Mouse (Mus musculus) B cell, adult 2 months (primary cell): Measurements from ENCODE around the gene Pilra.
A peak's percentile ranks its signal among the peaks of the same experiment; 100 is the strongest.
"Not testable (repeated sequence)": the region's sequence is repeated elsewhere in the genome, so short reads cannot be mapped to it uniquely, and the experiment has no call there.

Experiments
- DNase-seq, 2 experiments: peaks; one replicate each; pipeline ENCODE4 v3.0.0; 2022

Pilra gene

DNA sequence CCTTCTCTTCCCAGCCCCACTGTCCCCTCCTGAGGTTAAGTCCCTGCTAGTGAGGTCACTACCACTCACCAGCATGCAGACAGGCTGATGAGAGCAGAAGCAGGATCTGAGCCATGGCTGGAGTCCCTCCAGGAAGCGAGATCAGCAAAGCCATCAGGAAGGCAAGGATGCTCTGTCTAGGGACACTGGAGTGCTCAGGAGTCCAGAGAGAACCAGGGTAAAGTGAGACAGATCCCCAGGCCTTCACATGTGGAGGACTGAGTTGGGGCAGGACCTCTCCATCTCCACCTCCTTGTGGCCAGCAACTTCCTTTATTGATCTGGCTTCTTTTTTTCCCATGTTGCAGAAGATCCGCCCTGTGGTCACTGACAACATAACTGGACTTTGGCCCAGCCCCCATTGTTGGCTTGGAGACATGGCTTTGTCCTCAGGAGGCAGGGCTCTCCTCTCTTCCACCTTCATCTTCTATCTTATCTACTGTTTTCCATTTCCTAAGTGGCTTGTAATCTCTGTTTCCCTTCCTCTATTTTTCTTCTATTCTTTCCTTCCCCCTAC lies at the start of gene Pilra:
TSS of gene Pilra (minus strand) at position 316 of the 555 bp plus-strand sequence.
- DNase-seq = not testable (repeated sequence)

DNA sequence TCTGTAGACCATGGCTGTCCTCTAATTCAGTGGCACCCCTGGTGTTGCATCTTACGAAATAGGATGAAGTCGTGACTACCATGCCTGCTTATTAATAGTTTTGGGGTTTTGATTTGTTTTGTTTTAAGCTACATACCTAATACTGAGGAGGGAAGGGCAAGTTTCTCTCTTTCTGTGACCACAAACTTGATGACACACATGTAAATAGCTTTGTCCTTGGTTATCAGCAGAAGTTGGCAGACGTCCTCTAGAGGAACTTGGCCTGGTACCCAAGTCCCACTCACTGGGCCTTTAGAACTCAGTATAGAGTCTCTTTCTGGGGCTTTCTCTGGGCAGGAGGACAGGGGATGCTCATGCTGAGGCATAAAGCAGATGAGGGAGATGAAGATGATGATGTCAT lies 47.3 kb upstream of the Pilra start:
- no peak for DNase-seq

- no peak for DNase-seq
Observed at GRCm38 (mm10) chr5:137882922-137883321, 46.8 kb upstream of the Pilra start.

DNA sequence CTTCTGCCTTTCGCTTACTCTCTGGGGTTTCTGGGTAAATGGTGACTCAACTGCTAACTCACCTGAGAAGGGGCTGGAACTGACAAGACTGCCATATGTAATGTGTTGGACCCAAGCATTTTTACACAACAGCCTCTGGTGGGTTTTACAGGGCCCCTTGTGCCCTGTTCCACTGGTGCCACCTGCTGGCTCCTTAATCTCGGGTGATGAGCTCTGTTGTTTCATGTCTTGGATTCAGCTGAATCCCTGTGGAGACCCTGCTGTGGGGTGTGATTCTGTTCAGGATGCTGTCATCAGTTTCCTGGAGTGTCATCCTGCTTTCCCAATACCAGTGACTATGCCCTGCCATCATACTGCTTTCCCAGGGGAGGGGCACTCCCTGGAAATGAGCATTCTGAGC lies 41.8 kb upstream of the Pilra start:
- peak; percentile 10 to 34 for DNase-seq

DNA sequence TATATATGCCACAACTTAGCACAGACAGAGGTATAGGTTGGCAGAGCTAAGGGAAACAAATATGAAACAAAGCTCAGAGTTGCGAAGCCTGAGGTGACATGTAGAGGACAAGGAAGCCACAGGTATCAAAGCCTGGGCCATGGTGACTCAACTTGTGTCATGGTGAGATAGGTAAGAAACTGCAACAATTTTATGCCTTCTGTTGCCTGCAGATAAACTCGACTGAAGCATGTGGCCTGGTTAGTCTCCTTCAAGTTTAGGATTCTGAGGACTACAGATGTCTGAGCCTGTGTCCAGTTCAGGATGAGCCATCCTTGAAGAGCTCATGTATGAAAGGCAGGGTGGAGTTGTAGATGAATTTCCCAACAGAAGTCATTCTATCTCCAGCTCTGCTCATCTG lies 39.0 kb upstream of the Pilra start:
- DNase-seq = no peak

GRCm38 (mm10) chr5:137872381-137872702 lies 36.3 kb upstream of the Pilra start:
- DNase-seq = not testable (repeated sequence)

GRCm38 (mm10) chr5:137871644-137872380 lies 35.7 kb upstream of the Pilra start, which contains the start of gene Pilrb2:
Pilrb2 (minus strand) TSS chr5:137871815.
- DNase-seq = not testable (repeated sequence)

DNA sequence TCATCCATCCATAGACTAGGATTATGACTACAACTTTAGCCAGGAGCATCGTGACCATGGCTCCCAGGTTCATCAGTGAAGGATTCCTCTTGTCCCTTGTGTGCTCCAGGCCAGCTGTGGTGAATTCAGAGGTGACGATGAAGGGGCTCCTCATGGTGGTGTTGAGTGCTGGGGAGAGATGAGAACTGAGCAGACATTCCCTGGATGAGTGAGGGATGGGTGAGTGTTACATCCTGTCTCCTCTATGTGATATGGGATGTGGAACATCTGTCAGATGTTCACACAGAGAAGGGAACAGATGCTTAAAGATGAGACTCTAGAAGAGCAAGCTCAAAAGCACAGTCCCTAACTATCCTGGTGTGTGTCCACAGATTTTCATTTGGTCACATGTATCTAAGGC lies 32.5 kb upstream of the Pilra start:
- not testable (repeated sequence) for DNase-seq

DNA sequence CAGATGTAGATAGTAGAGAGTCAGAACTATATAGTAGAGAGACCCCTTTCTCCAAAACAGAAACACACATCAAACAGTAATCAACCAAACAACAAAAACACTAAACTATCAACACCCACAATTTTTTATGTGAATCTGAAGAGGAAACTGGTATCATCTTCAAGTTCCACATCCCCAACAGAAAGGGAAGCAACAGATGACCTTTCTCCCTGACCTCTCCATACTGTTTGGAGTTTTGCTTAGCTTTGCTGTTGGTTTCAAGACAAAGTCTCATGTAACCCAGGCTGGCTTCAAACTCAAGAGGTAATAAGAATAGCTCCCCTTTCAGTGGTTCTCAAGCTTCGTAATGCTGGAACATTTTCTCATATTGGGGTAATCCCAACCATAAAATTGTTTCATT lies 27.9 kb upstream of the Pilra start:
- DNase-seq = not testable (repeated sequence)

DNA sequence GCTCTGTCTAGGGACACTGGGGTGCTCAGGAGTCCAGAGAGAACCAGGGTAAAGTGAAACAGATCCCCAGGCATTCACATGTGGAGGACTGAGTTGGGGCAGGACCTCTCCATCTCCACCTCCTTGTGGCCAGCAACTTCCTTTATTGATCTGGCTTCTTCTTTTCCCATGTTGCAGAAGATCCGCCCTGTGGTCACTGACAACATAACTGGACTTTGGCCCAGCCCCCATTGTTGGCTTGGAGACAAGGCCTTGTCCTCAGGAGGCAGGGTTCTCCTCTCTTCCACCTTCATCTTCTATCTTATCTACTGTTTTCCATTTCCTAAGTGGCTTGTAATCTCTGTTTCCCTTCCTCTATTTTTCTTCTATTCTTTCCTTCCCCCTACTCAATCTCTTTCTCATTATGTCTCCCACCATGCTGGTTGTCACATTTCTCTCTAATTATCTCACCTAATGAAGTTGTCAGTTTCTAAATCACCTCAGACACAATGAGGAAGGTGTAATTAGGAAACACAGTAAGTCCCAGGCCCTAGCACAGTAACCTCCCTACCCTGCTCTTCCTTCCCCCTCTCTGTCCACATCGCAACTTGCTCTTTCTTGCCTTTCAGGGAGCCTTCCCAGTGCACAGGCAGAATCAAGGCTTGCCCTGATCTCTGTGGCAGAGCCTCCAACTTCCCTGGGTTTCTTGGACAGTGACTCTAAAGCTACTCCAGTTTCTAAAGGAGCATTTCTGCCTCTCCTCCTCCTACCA lies 22.1 kb upstream of the Pilra start, which contains the start of gene Pilrb1:
TSS of gene Pilrb1 (minus strand) at position 147 of the 751 bp plus-strand sequence.
- not testable (repeated sequence) for DNase-seq

GRCm38 (mm10) chr5:137856870-137857269 lies 20.8 kb upstream of the Pilra start:
- not testable (repeated sequence) for DNase-seq

GRCm38 (mm10) chr5:137854907-137855306 lies 18.8 kb upstream of the Pilra start:
- DNase-seq = not testable (repeated sequence)

- DNase-seq = not testable (repeated sequence)
Observed at GRCm38 (mm10) chr5:137850313-137850712, 14.2 kb upstream of the Pilra start.

DNA sequence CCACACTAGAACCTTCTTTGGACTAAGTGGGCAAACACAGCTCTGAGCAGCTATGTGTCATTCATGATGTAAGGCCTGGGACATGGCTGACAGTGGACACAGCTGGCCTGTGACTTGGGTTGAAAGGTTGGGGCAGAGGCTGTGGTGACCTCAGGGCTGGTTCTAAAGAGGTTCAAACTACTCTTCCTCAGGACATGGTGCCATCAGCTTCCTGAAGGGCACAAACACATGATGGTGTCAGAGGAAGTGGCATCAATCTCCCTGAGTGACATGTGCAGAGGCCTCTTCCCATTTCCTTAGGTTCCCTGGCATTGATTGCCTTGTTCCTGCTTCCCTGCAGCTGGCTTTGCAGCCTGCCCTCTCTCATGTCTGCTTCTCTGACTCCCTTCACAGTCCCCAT lies 1.0 kb upstream of the Pilra start:
- not testable (repeated sequence) for DNase-seq

- DNase-seq = no peak
Observed at GRCm38 (mm10) chr5:137836611-137837010, 530 bp upstream of the Pilra start.

GRCm38 (mm10) chr5:137833500-137833899 lies 2.6 kb downstream of the Pilra start:
- no peak for DNase-seq

- no peak for DNase-seq
Observed at GRCm38 (mm10) chr5:137831506-137831905, 4.6 kb downstream of the Pilra start.

GRCm38 (mm10) chr5:137831106-137831505 lies 5.0 kb downstream of the Pilra start:
- DNase-seq = no peak

DNA sequence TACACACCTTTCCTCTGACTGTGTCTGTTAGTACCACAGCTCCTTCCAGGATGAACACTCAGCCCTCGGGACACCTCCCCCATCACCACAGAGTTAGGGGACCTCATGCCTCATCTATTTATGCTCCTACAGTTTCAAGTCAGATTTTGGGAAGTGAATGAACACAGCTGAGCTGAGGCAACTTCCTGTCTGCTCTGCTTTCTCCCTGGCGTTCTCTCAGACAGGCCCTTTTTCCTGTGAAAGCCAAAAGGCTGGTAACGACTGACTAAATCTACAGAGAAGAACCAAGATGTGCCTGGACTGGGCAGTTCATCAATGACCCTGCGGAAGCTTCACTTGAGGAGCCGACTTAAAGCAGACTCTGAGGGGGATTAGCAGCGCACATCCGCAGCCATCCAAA lies 5.8 kb downstream of the Pilra start:
- DNase-seq = no peak

- no peak for DNase-seq
Observed at GRCm38 (mm10) chr5:137828694-137829093, 7.4 kb downstream of the Pilra start.

GRCm38 (mm10) chr5:137826421-137826820 lies 9.7 kb downstream of the Pilra start:
- no peak for DNase-seq

GRCm38 (mm10) chr5:137825971-137826370 lies 10.1 kb downstream of the Pilra start:
- no peak for DNase-seq

DNA sequence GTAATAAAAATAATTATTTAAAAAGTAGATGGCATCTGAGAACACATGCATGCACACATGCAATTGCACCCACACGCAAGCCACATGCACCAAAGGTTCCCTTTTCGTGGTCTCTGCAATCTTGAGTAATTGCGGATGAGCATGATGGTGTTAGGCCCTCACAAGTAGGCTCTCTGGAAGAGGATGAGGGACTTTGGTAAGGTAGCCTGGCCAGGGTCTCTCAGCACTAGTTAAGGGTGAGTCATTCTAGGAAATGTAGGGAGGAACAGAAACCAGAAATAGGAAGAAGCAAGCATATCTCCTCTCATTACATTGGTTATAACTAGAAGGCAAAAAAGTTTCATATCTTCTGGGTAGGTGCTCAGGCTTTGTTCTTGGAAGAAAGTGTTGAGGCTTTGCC lies 11.1 kb downstream of the Pilra start:
- peak; percentile 17 to 31 for DNase-seq
